Mouse (Mus musculus): ENCODE results near the gene Rrp1b. TPM values are rescaled to one million over a fixed set of nuclear protein-coding genes. Genes with fewer than 3 reads are reported as not detected.
"Not testable (repeated sequence)": the region's sequence is repeated elsewhere in the genome, so short reads cannot be mapped to it uniquely, and the experiment has no call there.

The Rrp1b gene
- total and polyA plus RNA-seq, 2 experiments from 2014 or later = 14.8 to 59.7 TPM

DNA sequence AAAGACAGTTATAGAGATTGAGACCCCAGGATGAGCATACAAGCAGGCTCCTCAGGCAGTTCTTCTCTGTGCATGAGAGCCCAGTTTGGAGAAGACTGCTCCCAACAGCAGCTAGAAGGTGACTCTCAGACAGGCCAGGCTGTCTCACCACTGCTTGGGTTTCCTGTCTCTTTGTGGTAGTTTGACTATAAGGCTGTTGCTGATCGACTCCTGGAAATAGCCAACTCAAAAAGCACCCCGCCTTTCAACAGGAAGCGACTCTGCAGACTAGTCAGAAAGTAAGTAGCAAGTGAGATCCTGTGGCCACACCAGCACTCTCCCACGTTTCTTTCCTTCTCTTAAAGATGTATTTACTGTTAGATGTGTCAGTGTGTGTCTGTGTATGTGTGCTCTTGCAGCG, 17.8 kb downstream of the Rrp1b start:
- ATAC-seq (ENCODE audit: insufficient read depth, low read depth) (no peak), DNase-seq (ENCODE audit: low spot score) (no peak)
- H3K9me3 ChIP-seq (replicated peaks; ENCODE audit: control insufficient read depth, low read length) = no peaks in the 10 kb centered on the region
- H3K36me3 ChIP-seq (replicated peaks; ENCODE audit: control insufficient read depth, insufficient read depth, low read length) = peaks cover 88% of the 10 kb centered on the region
- 77% methylated on average over 5 of the region's 5 CpGs for WGBS
- peaks cover 6% of the 10 kb centered on the region; the same call in 1 of the 2 replicates for H3K4me1 ChIP-seq (ENCODE audit: control insufficient read depth, insufficient read depth)
- H3K27me3 ChIP-seq (ENCODE audit: control insufficient read depth, insufficient read depth, low read length) = no peaks in the 10 kb centered on the region
- H3K27ac ChIP-seq (ENCODE audit: low read depth) = no peak overlapping the region
- no peak for TF ChIP-seq EP300 (IDR thresholded peaks at IDR 0.05; ENCODE audit: low read depth)
- TF ChIP-seq CTCF (IDR thresholded peaks at IDR 0.05; ENCODE audit: low read depth) = no peak
- H3K4me3 ChIP-seq (ENCODE audit: low read depth, low read length) = no peak overlapping the region
- H3K9ac ChIP-seq (replicated peaks; ENCODE audit: low read depth, low read length) = no peak overlapping the region
- no peak overlapping the region for H3K4me2 ChIP-seq (ENCODE audit: low read depth, low read length)

DNA sequence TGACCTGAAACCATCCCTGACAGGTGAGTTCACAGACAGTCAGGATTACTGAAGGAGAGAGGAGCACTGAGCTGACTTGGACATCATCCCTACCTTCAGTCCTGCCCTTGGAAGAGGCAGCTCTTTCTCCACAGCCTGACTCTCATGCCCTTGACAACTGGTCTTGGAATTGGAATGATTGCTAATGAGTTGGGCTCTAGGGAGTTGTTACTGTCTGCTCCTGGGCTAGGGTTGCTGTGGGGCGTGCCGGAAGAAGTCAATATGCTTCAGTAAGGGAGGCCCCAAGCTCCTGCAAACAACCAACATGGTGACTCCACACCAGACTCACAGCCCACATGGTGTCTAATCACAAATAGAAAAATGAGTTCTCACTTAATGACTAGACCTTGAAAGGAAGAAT, 21.9 kb downstream of the Rrp1b start:
- no peak overlapping the region for H3K9ac ChIP-seq (replicated peaks; ENCODE audit: low read depth, low read length)
- DNase-seq (ENCODE audit: low spot score) (no peak), ATAC-seq (ENCODE audit: insufficient read depth, low read depth) (no peak)
- no peaks in the 10 kb centered on the region for H3K4me1 ChIP-seq (ENCODE audit: control insufficient read depth, insufficient read depth)
- no peak overlapping the region for H3K4me2 ChIP-seq (ENCODE audit: low read depth, low read length)
- peaks cover 85% of the 10 kb centered on the region for H3K36me3 ChIP-seq (replicated peaks; ENCODE audit: control insufficient read depth, insufficient read depth, low read length)
- TF ChIP-seq CTCF (IDR thresholded peaks at IDR 0.05; ENCODE audit: low read depth) (no peak), EP300 (IDR thresholded peaks at IDR 0.05; ENCODE audit: low read depth) (no peak)
- H3K9me3 ChIP-seq (replicated peaks; ENCODE audit: control insufficient read depth, low read length) = no peaks in the 10 kb centered on the region
- WGBS = 89% methylated on average over 2 of the region's 2 CpGs
- H3K27ac ChIP-seq (ENCODE audit: low read depth) = no peak overlapping the region
- no peaks in the 10 kb centered on the region for H3K27me3 ChIP-seq (ENCODE audit: control insufficient read depth, insufficient read depth, low read length)
- H3K4me3 ChIP-seq (ENCODE audit: low read depth, low read length) = no peak overlapping the region

DNA sequence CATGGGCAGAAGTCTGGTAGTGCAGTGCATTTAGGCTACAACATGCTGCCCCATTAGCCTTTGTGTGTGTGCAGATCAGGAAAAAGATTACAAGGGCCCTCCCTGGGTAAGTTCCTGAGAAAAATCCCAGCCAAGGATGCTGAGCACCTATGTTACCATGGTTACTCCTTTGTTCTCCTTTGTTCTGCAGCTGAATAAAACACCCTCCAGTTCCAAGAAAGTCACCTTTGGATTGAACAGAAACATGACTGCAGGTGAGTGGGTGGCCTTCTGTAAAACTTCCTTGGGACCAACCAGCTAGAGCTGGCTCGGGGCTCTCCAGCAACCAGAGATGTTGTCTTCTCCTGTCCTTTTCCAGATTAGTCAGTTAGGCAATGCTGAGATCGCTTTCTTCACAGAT, 23.2 kb downstream of the Rrp1b start:
- H3K27me3 ChIP-seq (ENCODE audit: control insufficient read depth, insufficient read depth, low read length) = no peaks in the 10 kb centered on the region
- H3K9me3 ChIP-seq (replicated peaks; ENCODE audit: control insufficient read depth, low read length) = no peaks in the 10 kb centered on the region
- no peak for DNase-seq (ENCODE audit: low spot score)
- 86% methylated on average over 2 of the region's 2 CpGs for WGBS
- H3K9ac ChIP-seq (replicated peaks; ENCODE audit: low read depth, low read length) = no peak overlapping the region
- H3K36me3 ChIP-seq (replicated peaks; ENCODE audit: control insufficient read depth, insufficient read depth, low read length) = peaks cover 73% of the 10 kb centered on the region
- H3K4me1 ChIP-seq (ENCODE audit: control insufficient read depth, insufficient read depth) = 0 out of 2 replicates have a peak, but pooled peaks cover 3% of the 10 kb centered on the region
- H3K4me3 ChIP-seq (ENCODE audit: low read depth, low read length) = no peak overlapping the region
- H3K27ac ChIP-seq (ENCODE audit: low read depth) = no peak overlapping the region
- no peak overlapping the region for H3K4me2 ChIP-seq (ENCODE audit: low read depth, low read length)
- no peak for ATAC-seq (ENCODE audit: insufficient read depth, low read depth)
- no peak for TF ChIP-seq EP300 (IDR thresholded peaks at IDR 0.05; ENCODE audit: low read depth)
- no peak for TF ChIP-seq CTCF (IDR thresholded peaks at IDR 0.05; ENCODE audit: low read depth)

DNA sequence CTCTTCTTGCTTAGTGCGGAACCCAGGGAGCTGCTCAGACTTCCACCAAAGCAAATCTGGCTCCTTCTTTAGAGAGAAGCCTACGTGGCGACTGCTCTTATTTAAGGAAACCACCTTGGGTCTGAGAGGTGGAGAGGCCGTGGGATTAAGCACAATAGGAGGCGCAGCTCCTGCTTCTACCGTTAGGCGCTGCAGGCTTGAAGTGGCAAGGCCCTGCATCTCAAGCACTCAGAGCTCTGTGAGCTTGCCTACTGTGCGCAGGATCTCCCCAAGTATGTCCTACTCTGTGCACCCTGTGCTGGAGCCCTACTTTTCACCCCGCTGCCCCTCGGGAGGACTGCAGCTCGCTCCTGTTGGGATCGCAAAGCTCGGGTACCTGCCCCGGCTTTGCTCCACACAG, 25.3 kb downstream of the Rrp1b start:
- H3K9me3 ChIP-seq (replicated peaks; ENCODE audit: control insufficient read depth, low read length) = no peaks in the 10 kb centered on the region
- no peak overlapping the region for H3K9ac ChIP-seq (replicated peaks; ENCODE audit: low read depth, low read length)
- H3K27ac ChIP-seq (ENCODE audit: low read depth) = no peak overlapping the region
- H3K4me2 ChIP-seq (ENCODE audit: low read depth, low read length) = no peak overlapping the region
- DNase-seq (ENCODE audit: low spot score) (no peak), ATAC-seq (ENCODE audit: insufficient read depth, low read depth) (no peak)
- 96% methylated on average over 14 of the region's 14 CpGs for WGBS
- H3K36me3 ChIP-seq (replicated peaks; ENCODE audit: control insufficient read depth, insufficient read depth, low read length) = peaks cover 53% of the 10 kb centered on the region
- H3K4me3 ChIP-seq (ENCODE audit: low read depth, low read length) = no peak overlapping the region
- H3K4me1 ChIP-seq (ENCODE audit: control insufficient read depth, insufficient read depth) = 0 out of 2 replicates have a peak, but pooled peaks cover 3% of the 10 kb centered on the region
- TF ChIP-seq EP300 (IDR thresholded peaks at IDR 0.05; ENCODE audit: low read depth) = no peak
- no peak for TF ChIP-seq CTCF (IDR thresholded peaks at IDR 0.05; ENCODE audit: low read depth)
- no peaks in the 10 kb centered on the region for H3K27me3 ChIP-seq (ENCODE audit: control insufficient read depth, insufficient read depth, low read length)

DNA sequence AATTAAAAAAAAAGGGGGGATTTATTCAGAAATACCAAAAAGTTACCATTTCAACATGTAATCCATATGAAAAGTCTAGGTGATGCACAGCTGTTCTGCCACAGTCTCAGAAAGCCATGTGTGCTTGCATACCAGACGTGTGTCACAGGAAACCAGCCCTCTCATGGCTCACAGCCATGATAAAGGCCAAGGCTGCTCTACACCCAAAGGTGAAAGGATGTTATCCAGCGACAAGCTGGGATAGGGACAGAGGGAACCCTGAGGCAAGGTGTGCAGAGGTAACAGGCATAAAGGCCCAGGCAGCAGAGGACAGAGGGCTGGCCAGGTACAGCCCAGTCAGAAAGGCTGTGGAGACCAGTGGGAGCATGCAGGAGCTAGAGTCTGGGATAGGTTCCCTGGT, 27.8 kb downstream of the Rrp1b start:
- DNase-seq (ENCODE audit: low spot score) (no peak), ATAC-seq (ENCODE audit: insufficient read depth, low read depth) (no peak)
- no peaks in the 10 kb centered on the region for H3K27me3 ChIP-seq (ENCODE audit: control insufficient read depth, insufficient read depth, low read length)
- H3K9me3 ChIP-seq (replicated peaks; ENCODE audit: control insufficient read depth, low read length) = no peaks in the 10 kb centered on the region
- H3K4me3 ChIP-seq (ENCODE audit: low read depth, low read length) = no peak overlapping the region
- H3K4me2 ChIP-seq (ENCODE audit: low read depth, low read length) = no peak overlapping the region
- no peak overlapping the region for H3K9ac ChIP-seq (replicated peaks; ENCODE audit: low read depth, low read length)
- TF ChIP-seq CTCF (IDR thresholded peaks at IDR 0.05; ENCODE audit: low read depth) (no peak), EP300 (IDR thresholded peaks at IDR 0.05; ENCODE audit: low read depth) (no peak)
- peaks cover 29% of the 10 kb centered on the region for H3K36me3 ChIP-seq (replicated peaks; ENCODE audit: control insufficient read depth, insufficient read depth, low read length)
- H3K27ac ChIP-seq (ENCODE audit: low read depth) = no peak overlapping the region
- 30% methylated on average over 2 of the region's 2 CpGs for WGBS
- 0 out of 2 replicates have a peak, but pooled peaks cover 3% of the 10 kb centered on the region for H3K4me1 ChIP-seq (ENCODE audit: control insufficient read depth, insufficient read depth)

DNA sequence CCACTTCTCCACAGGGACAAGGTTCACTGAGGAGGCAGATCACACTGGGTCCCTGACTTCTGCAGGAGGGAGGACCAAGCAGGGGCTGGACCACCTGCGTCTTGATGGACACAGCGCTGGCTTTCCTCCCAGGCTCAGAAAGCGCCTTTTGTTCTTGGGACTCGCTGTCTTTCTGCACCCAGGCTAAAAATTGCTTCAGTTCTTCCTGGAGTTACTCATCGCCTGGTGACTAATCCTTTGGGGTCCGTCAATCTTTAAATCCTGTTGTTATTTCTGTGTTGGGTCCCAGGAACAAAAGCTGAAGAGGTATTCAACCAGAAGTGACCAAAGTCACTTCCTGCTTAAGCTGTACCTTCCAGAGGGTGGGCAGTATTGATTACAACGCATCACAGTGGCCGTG, 28.9 kb downstream of the Rrp1b start:
- not testable (repeated sequence) for H3K27me3 ChIP-seq (ENCODE audit: control insufficient read depth, insufficient read depth, low read length); H3K4me1 ChIP-seq (ENCODE audit: control insufficient read depth, insufficient read depth); H3K9ac ChIP-seq (replicated peaks; ENCODE audit: low read depth, low read length); H3K4me2 ChIP-seq (ENCODE audit: low read depth, low read length); H3K4me3 ChIP-seq (ENCODE audit: low read depth, low read length); DNase-seq (ENCODE audit: low spot score); ATAC-seq (ENCODE audit: insufficient read depth, low read depth); H3K27ac ChIP-seq (ENCODE audit: low read depth); H3K9me3 ChIP-seq (replicated peaks; ENCODE audit: control insufficient read depth, low read length)
- peaks cover 18% of the 10 kb centered on the region for H3K36me3 ChIP-seq (replicated peaks; ENCODE audit: control insufficient read depth, insufficient read depth, low read length)
- 43% methylated on average over 8 of the region's 8 CpGs for WGBS

All from heart, postnatal 0 days (tissue).